Mouse (Mus musculus) CH12.LX (cell line): ENCODE measurements around the gene Ltb.

ENCODE experiments used
- CTCF ChIP-seq, 2 experiments: IDR thresholded peaks in 1 of 2; conservative IDR thresholded peaks in 1 of 2; 2 replicates each; pipeline ENCODE4 v1.5.1; 2011 to 2012; ENCODE audit warnings: low read depth in 2 of 2, low read length in 2 of 2, improper control_type of control experiment in 1 of 2, inconsistent platforms in 1 of 2, mild to moderate bottlenecking in 1 of 2, moderate library complexity in 1 of 2
- EP300 ChIP-seq: IDR thresholded peaks from 2 replicates; pipeline ENCODE4 v1.6.1; 2011; ENCODE audit warnings: low read length, improper control_type of control experiment
- GABPA ChIP-seq: IDR thresholded peaks from 2 replicates; pipeline ENCODE4 v1.6.1; 2012; ENCODE audit warnings: low read depth, low read length, improper control_type of control experiment, inconsistent platforms; ENCODE audit not compliant: insufficient replicate concordance
- MAX ChIP-seq: IDR thresholded peaks from 2 replicates; pipeline ENCODE4 v1.6.1; 2011; ENCODE audit warnings: low read length, improper control_type of control experiment
- MEF2A ChIP-seq: IDR thresholded peaks from 2 replicates; pipeline ENCODE4 v1.6.1; 2014; ENCODE audit warnings: low read depth, mild to moderate bottlenecking, inconsistent platforms, low read length, improper control_type of control experiment, borderline replicate concordance
- MXI1 ChIP-seq: IDR thresholded peaks from 2 replicates; pipeline ENCODE4 v1.6.1; 2011; ENCODE audit warnings: mild to moderate bottlenecking, low read depth, low read length, improper control_type of control experiment
- POLR2A ChIP-seq: IDR thresholded peaks from 2 replicates; pipeline ENCODE4 v1.6.1; 2011; ENCODE audit warnings: low read depth, mild to moderate bottlenecking, improper control_type of control experiment, low read length
- RAD21 ChIP-seq: IDR thresholded peaks from 2 replicates; pipeline ENCODE4 v1.6.1; 2011; ENCODE audit warnings: low read depth, mild to moderate bottlenecking, low read length, improper control_type of control experiment, moderate library complexity
- ZC3H11A ChIP-seq: IDR thresholded peaks from 2 replicates; pipeline ENCODE4 v1.6.1; 2012; ENCODE audit warnings: low read depth, mild to moderate bottlenecking, inconsistent platforms, low read length, improper control_type of control experiment

DNA sequence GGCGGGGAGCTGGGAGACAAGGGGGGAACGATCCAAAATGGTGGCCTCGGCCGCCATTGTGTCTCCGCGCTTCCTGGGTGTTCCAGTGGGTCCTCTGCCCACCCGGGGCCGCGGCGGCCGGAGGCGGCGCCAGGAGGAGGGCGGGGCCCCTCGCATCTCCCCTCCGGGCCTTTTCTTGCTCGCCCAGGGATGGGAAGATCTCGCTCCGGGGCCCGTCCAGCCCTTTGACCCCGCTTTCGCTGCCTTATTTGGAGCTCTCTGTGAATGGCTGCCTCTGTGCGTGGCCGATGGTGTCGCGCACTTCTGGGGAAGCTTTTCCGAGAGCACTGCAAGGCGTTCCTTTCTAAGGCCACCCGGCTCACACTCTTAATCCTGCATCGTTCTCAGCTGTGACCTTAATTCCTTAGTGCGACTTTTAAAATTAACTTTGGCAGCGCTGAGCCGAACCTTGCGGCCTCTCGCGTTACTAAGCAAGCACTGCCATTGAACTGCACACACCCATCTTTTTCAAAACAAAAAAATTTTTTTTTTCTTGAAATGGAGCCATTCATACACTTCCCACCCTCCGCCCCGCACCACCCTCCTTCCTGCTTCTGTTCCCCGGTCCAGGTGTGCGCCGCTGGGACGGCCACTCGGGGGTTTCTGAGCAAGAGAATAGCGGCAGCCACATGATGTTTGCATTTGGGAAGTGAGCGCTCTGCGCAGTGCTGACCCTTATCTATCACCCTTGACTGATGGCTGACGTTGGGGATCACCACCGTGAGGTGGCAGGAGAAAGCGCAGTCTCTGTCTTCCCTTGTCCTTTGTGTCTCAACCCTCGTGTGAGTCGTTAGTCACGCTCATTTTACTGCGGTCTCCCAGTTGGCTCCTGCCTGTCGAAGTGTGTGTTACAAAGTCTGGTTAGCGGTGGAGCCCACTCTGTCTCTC is 48.0 kb downstream of the Ltb start:
- TF ChIP-seq CTCF (conservative IDR thresholded peaks at IDR 0.05 in 1 of 2, IDR thresholded peaks at IDR 0.05 in 1 of 2; ENCODE audit: low read depth in 2 of 2, low read length in 2 of 2): no peak
- TF ChIP-seq MXI1: 0 out of 2 replicates have a peak, but pooled peaks have one; percentile 18
- TF ChIP-seq GABPA: no peak
- TF ChIP-seq MAX: no peak; the same call in 1 of the 2 replicates
- peak; percentile 17 for TF ChIP-seq POLR2A
- TF ChIP-seq ZC3H11A: no peak
- TF ChIP-seq MEF2A: no peak
- TF ChIP-seq RAD21: no peak
- TF ChIP-seq EP300: no peak
